Mouse (Mus musculus) granulocyte monocyte progenitor cell, adult 5-6 weeks (primary cell): ENCODE measurements around the gene Arl16. TPM values are rescaled to one million over a fixed set of nuclear protein-coding genes. Genes with fewer than 3 reads are reported as not detected.
"Not testable (repeated sequence)": the region's sequence is repeated elsewhere in the genome, so short reads cannot be mapped to it uniquely, and the experiment has no call there.

Source experiments
- ATAC-seq: replicated peaks from 2 replicates; pipeline ENCODE4 v1.8.0; 2016; ENCODE audit warnings: mild to moderate bottlenecking, moderate TSS enrichment, inconsistent platforms; ENCODE audit not compliant: poor library complexity, severe bottlenecking
- total RNA-seq, 2 experiments: library from RNA; stranded (forward) in 1 of 2; stranded (reverse) in 1 of 2; fragments of 200-712, 200-1000 nt in 1 of 2; fragments of >200 nt in 1 of 2; fragmentation: Nextera tagmentation in 1 of 2; gene quantifications; 2 replicates each; pipeline ENCODE4 v1.2.3; 2014 to 2017

Gene Arl16
- 11.7 and 15.1 TPM in 2 replicates for total RNA-seq (2014; fragmentation: Nextera tagmentation)
- total RNA-seq (2017): 19.2 and 22.4 TPM in 2 replicates

DNA sequence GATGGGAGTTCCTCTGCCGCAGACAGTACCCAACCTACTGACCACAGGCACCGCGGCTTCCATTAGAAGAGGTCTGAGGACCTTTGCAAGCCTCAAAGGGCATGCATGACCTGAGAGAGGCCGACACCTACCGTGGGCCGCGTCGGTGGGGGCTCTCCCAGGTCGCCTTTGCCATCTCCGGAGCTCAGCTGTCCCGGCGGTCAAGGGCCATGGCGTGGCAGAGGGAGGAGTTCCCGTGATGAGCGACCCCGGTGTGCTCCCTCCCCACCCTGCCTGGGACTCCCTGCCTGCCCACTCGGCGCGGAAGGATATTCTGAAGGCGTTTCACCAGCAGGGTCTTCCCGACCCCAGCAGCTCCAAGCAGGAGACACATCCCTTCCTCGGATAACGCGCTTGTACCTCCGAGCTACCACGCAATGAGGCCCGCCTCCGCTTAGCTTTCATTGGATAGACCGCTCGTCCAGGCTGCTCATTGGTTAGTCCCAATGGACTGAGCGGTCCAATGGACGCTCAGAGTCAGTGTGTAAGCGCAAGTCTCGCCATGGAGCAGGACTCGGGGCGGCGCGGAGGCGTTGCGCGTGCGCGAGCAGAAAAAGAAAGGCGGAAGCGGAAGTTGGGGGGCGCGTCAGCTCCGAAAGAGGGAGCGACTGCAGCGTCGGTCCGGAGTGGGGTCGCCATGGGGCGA lies at the start of gene Arl16:
Gene Arl16, minus strand, starts transcription at position 557 of the 685 bp plus-strand sequence.
- ATAC-seq: peak; percentile 94

DNA sequence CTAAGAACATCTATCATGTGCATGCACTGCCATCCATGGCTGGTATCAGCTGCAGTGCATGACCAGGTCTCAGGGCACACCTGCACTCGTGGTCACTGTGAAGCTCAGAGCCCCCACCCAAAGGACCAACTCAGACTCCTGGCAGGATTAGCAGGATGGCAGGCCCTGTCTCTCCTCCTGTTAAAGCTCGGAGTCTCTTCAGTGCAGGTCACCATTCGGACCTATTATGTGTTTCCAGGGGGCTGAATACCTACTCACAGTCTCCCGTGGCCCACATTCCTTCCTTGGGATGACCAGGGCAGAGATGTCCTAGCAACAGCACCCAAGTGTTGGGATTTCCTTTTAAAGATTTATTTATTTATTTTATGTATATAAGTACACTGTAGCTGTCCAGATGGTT lies 49.7 kb upstream of the Arl16 start:
- no peak for ATAC-seq

DNA sequence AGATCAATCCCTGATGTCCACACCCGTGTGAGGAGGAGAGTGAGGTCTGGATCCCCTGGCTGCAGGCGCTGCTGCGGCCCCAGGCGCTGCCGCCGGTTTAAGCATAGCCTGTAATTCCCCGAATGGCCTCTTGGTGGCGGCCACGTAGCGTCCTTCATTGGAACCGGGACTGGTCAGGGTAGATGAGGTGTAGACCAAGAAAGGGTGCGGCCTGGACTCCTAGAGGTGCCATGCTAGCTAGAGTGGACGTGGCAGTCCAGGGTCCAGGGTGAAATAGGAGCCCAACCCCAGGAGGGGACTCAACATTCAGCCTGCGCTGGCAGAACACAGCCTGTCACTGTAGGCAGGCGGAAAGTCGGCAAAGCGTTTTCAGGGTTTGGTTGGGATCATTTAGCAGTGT lies 48.2 kb upstream of the Arl16 start:
- ATAC-seq: peak; percentile 60

DNA sequence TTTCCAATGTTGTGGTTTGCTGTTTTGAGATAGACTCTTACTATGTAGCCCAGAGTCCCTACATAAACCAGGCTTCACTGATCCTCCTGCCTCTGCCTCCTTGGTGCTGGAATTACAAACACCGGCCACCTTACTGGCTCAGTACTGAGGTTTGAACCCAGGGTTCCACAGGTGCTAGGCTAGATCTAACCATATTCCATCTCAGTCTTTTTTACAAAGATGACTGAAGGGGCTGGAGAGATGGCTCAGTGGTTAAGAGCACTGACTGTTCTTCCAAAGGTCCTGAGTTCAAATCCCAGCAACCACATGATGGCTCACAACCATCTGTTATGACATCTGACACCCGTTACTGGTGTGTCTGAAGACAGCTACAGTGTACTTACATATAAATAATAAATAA lies 46.9 kb upstream of the Arl16 start:
- not testable (repeated sequence) for ATAC-seq

GRCm38 (mm10) chr11:120512790-120513453 lies 45.5 kb upstream of the Arl16 start:
- no peak for ATAC-seq

DNA sequence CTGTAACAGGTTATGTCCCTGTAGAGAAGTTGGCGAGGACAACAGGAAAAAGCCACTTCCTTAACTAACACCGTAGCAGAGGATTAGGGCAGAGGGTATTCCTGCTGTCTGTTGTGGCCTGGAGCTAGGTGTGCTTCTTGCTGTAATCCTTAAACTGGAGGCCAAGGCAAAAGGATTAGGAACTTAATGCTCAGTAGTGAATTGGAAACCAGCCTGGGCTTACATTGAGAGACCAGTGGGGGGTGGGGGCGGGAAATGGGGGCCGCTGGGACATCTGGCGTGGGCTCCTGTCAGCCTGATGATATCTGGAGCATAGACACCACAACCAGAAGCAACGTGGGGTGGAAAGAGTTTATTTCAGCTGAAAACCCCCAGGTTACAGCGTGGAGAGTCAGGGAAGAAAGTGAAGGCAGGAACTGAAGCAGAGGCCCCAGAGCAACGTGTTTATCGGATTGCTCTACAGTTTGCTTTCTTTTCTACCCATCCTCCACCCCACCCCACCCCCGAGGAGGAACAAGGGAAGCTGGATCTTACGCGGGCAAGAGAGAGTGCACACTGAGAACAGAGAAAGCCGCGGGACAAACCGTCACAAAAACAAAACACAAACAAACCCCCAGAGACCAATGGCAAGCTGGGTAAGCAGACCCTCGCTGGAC lies 43.1 kb upstream of the Arl16 start:
- ATAC-seq: peak; percentile 70

DNA sequence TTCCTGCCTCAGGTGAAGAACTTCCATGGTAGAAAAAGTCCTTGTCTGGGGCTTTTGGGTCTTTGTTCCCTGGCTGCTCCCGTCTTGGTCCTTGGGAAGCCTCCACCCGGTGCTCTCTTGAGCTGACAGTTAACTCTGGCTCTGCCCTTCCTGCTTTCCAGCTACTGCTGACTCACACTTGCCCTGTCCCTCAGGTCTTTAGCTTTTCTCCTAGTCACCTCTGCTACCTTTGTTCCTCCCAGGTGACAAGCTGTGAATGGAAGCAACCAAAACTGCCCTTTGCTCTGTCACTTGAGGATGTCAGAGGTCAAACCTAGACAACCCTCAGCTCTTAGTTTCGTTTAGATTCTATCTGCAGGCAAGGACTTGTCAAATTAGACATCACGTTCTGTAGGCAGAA lies 42.5 kb upstream of the Arl16 start:
- ATAC-seq: no peak

GRCm38 (mm10) chr11:120508290-120508870 lies 41.0 kb upstream of the Arl16 start:
- ATAC-seq: no peak

GRCm38 (mm10) chr11:120507611-120508289 lies 40.3 kb upstream of the Arl16 start:
- ATAC-seq: no peak

DNA sequence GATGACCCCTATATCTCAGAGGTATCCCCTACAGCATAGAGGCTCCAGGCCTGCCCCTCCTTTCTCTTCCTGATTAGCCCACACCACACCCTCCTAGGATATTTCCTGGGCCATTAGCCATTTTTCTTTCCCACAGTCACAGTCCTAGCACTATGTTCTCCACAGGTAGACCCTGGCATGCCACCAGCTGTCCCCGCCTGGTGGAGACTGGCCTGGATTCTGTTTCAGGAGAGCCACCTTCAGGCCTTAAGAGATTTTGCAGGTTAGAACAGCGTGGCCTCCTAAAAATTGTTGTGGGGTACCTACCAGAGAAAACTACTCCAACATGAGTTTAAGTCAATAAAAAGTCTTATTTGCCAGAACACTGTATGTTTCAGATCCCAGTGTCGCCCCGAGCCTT lies 39.5 kb upstream of the Arl16 start:
- peak; percentile 47 for ATAC-seq

GRCm38 (mm10) chr11:120505661-120506060 lies 38.3 kb upstream of the Arl16 start:
- ATAC-seq: no peak

DNA sequence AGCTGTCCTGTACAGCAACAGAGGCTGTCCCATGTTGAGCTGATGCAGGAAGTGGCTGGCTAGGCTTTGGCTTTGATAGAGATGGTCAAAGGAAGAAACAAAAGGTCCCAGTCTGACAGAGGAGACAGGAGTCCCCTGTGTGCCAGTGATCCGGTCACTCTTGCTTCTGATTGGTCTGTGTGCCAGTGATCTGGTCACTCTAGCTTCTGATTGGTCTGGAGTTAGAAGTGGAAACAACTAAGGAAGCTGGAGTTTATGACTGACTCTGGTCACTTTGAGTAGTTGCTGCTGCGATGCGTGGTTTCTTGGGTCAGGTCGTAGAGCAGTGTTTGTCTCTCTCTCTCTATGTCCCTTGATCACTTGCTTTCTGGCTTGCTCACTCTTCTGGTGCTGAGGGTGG lies 34.3 kb upstream of the Arl16 start:
- no peak for ATAC-seq

GRCm38 (mm10) chr11:120501018-120501417 lies 33.6 kb upstream of the Arl16 start:
- ATAC-seq: no peak

GRCm38 (mm10) chr11:120500357-120500756 lies 33.0 kb upstream of the Arl16 start:
- ATAC-seq: no peak

DNA sequence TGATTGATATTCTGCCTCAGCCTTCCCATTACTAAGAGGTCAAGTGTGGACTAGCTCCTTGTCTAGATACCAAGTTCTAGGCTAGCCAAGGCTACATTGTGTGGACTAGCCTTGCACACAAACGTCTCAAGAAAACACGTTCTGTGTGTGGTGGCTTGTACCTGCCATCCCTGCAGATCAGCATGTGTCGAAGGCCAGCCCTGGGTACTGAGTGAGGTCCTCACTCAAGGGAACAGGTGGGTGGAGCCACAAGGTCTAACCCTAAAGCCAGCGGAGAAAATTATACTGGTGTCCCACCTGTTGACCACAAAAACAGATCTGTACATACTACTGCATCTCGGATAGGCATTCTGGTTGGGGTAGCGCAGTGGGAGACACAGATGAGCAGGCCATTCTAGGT lies 32.5 kb upstream of the Arl16 start:
- no peak for ATAC-seq

GRCm38 (mm10) chr11:120498891-120499290 lies 31.5 kb upstream of the Arl16 start:
- ATAC-seq: no peak

DNA sequence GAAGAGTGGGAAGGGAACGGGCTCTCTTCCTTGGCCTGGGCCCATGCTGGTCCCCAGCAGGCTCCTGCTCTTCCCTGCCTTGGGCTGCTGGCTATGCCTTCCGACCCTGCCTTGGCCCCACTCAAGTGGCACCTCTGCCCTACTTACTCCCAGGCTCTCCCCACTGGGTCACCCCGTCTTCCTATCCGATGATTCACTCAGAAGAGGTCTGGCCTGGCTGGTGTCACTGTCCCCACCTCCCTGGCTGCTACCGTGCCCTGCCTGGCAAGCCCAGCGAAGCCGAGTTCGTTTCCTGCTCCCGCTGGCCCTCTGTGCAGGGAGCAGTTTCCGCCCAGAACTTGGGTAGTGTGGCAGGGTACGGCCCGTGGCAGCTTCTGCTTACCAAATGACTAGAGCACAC lies 30.8 kb upstream of the Arl16 start:
- ATAC-seq: no peak

DNA sequence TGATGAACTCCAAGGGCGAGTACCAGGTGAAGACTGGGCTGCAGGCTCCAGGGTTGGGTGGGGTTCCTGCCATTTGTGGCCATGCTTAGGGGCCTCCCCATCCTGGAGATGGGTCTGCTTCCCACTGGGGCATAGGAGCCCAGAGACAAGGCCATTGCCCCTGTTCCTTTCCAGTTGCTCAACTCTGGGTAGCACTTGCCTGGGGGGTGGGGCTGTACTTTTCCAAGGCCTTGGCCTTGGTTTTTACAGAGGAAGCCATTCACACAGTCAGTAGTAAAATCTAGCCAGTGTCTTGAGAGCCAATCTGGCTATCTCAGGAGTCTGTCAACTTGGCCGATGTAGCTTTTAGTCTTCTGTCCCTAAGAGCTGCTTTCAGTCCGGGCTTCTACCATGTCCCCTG lies 30.0 kb upstream of the Arl16 start:
- ATAC-seq: no peak

GRCm38 (mm10) chr11:120493911-120494310 lies 26.5 kb upstream of the Arl16 start:
- no peak for ATAC-seq

- ATAC-seq: no peak
Measured at GRCm38 (mm10) chr11:120493351-120493750, 25.9 kb upstream of the Arl16 start.

DNA sequence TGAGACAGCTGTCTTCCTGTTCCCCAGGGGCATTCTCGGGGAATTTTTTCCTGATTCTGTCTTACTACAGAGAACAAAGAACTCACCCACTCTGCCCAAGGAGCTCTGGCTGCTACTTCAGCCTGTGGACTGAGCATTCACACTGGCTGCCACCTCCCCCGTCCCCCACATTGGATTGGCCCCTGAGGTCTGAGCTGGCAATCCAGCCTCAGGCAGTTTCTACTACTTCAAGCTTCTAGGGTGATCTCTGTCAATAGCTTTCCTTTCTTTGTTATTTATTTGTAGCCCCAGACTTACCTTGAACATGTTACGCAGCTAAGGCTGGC lies 25.4 kb upstream of the Arl16 start:
- no peak for ATAC-seq
